Mouse (Mus musculus) cerebellum, adult 11-12 months (tissue): Measurements from ENCODE around the gene Vmn2r34.
"Not testable (repeated sequence)": the region's sequence is repeated elsewhere in the genome, so short reads cannot be mapped to it uniquely, and the experiment has no call there.

ENCODE experiments used
- DNase-seq: peaks from one replicate; pipeline ENCODE4 v3.0.0; 2022

The Vmn2r34 gene

DNA sequence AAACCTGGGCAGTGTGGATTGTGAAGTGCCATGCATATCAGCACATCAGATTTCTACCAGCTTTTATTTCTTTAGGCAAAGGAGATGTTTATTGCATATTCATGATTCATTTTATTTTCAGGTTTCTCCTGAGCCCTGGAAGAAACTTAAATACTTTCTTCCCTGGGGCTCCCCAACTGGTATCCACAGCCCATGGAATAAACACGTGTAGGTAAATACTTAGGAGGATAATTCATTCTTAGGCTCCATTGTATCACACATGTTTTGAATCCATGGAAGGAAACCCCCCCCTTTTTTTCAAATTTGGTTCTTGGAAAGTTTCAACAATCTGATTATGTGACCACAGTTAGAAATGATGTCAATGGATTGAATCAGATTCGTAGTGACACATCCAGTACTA, at the start of gene Vmn2r34:
Vmn2r34 (minus strand) TSS at position 101 of the 400 bp plus-strand sequence.
- not testable (repeated sequence) for DNase-seq

GRCm38 (mm10) chr7:7674032-7674431, 15.3 kb downstream of the Vmn2r34 start:
- not testable (repeated sequence) for DNase-seq
